Mouse (Mus musculus): ENCODE data around the gene Gata5. TPM values are rescaled to one million over a fixed set of nuclear protein-coding genes. Genes with fewer than 3 reads are reported as not detected.

The Gata5 gene
- polyA plus RNA-seq, 1 experiment = not detected

DNA sequence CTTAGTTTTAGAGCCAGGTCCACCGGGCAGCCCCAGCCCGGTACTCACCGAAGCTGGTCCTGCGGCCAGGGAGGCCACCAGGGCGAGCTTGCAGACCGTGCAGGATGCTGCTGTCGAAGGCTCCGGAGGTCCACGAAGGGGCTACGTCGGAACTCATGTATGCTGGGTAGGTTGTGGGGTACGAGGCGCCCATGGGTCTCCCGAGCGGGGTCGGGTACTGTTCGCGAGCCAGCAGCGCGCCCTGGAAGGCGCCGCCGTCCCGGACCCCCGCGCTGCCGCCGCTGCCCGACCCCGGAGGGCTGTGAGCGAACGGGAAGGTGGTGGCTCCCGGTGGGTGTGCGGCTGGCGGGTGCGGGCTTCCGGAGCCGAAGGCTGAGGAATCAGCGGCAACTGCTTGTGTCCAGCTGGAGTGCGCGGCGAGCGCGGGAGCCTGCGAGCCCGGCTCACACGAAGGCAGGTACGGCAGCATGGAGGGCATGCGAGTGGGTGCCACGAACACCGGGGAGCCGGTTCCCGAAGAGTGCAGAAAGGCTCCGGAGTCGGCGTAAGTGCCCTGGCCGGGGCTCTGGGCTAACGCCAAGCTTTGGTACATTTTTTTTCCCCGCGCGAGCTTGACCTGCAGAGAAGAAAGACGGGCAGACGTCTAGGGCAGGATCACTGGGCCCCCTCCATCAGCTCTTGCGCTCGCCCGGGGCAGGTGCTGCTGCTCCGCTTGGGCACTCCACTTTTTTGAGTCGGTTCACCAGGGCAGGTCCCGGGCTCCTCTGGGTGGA, 535 bp downstream of the Gata5 start:
- no peaks in the 10 kb centered on the region for H3K79me2 ChIP-seq (ENCODE audit: control insufficient read depth, insufficient read depth)
- H3K4me3 ChIP-seq = no peak overlapping the region
- H3K27me3 ChIP-seq (ENCODE audit: control insufficient read depth, insufficient read depth, insufficient read length) = peaks cover 83% of the 10 kb centered on the region
- H3K36me3 ChIP-seq (ENCODE audit: control insufficient read depth, insufficient read depth) = no peaks in the 10 kb centered on the region
- no peak overlapping the region for H3K4me2 ChIP-seq (ENCODE audit: low read depth)
- no peak for TF ChIP-seq MYOD1 (IDR thresholded peaks at IDR 0.05; ENCODE audit: control insufficient read depth in 1 of 3, insufficient read length in 2 of 3, low read depth in 2 of 3)
- no peak for TF ChIP-seq MYOG (IDR thresholded peaks at IDR 0.05; ENCODE audit: control insufficient read depth in 1 of 3, insufficient read depth in 1 of 3, insufficient read length in 2 of 3, low read depth in 2 of 3)
- no peak for TF ChIP-seq SRF (IDR thresholded peaks at IDR 0.05; ENCODE audit: control insufficient read depth, insufficient read length, low read depth)
- TF ChIP-seq TCF3 (IDR thresholded peaks at IDR 0.05; ENCODE audit: insufficient read length, low read depth) = no peak
- TF ChIP-seq E2F4 (IDR thresholded peaks at IDR 0.05; ENCODE audit: insufficient read depth) = no peak
- TF ChIP-seq CEBPB (IDR thresholded peaks at IDR 0.05; ENCODE audit: insufficient read depth, poor library complexity, severe bottlenecking) = no peak
- no peak for TF ChIP-seq REST (IDR thresholded peaks at IDR 0.05; ENCODE audit: insufficient read depth, insufficient read length)
- TF ChIP-seq MAX (IDR thresholded peaks at IDR 0.05; ENCODE audit: low read depth) = no peak
- no peak overlapping the region for H3ac ChIP-seq (ENCODE audit: control insufficient read depth, insufficient read length)

DNA sequence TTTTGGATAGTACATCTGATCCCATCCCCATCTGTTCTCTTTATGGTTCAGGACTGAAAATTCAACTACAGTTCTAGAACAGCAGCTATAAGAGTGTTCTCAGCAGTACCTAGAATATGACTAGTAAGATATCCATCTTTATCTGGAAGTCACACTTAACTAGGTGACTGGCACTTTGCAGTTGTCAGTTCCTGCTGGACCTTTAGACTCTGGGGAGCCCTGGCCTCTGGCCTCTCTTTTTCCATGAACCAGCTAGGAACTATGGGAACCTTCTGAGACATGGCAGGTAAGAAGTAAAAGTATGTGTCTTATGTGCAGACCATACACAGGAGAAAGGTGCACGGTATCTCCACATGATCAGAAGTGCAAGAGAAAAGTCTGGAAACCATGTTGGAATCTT, 5.0 kb downstream of the Gata5 start:
- H3K4me3 ChIP-seq = no peak overlapping the region
- no peaks in the 10 kb centered on the region for H3K36me3 ChIP-seq (ENCODE audit: control insufficient read depth, insufficient read depth)
- peaks cover 70% of the 10 kb centered on the region for H3K27me3 ChIP-seq (ENCODE audit: control insufficient read depth, insufficient read depth, insufficient read length)
- H3K4me2 ChIP-seq (ENCODE audit: low read depth) = no peak overlapping the region
- no peak overlapping the region for H3ac ChIP-seq (ENCODE audit: control insufficient read depth, insufficient read length)
- TF ChIP-seq TCF3 (IDR thresholded peaks at IDR 0.05; ENCODE audit: insufficient read length, low read depth) (no peak), POLR2A (IDR thresholded peaks at IDR 0.05; ENCODE audit: insufficient read length, low read depth) (no peak), TCF12 (IDR thresholded peaks at IDR 0.05; ENCODE audit: insufficient read depth, poor library complexity, severe bottlenecking) (no peak), USF1 (IDR thresholded peaks at IDR 0.05; ENCODE audit: low read depth) (no peak), POLR2AphosphoS2 (IDR thresholded peaks at IDR 0.05; ENCODE audit: insufficient read length, low read depth) (no peak), SRF (IDR thresholded peaks at IDR 0.05; ENCODE audit: control insufficient read depth, insufficient read length, low read depth) (no peak)
- no peaks in the 10 kb centered on the region for H3K79me2 ChIP-seq (ENCODE audit: control insufficient read depth, insufficient read depth)

DNA sequence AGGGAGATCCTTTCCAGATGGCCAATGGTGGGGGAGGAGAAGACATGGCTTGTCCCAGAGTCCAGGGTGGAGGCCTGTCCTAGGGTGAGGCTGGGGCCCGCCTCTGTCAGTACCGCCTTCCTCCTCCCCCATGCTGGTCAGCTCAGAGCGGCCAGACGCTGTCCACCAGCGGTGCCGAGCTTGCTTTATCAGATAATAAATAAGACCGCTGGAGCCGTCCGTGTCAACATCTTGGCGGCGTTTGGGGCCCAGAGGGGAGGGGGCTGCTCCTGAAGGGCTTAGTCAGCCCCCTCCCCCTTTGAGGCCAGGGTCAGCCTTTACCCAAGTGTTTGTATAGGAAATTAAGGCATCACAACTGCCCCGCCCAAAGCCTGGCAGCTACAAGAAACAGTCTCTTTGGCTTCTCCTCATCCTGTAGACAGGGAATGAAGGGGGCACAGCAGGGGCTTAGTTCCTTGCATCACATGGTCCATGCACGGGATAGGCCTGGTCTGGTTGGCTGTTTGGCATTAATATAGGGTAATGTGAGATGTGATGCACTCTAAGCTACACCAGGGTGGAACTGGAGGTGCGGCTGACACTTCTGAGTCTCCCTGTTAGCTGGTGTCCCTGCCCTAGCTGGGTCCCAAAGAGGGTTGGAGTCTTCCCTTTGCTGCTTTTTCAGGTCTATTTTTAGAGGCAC, 11.7 kb downstream of the Gata5 start:
- no peak for TF ChIP-seq POLR2AphosphoS2 (IDR thresholded peaks at IDR 0.05; ENCODE audit: insufficient read length, low read depth)
- no peak for TF ChIP-seq MYOD1 (IDR thresholded peaks at IDR 0.05; ENCODE audit: control insufficient read depth in 1 of 3, insufficient read length in 2 of 3, low read depth in 2 of 3)
- TF ChIP-seq SRF (IDR thresholded peaks at IDR 0.05; ENCODE audit: control insufficient read depth, insufficient read length, low read depth) = no peak
- no peak for TF ChIP-seq TCF3 (IDR thresholded peaks at IDR 0.05; ENCODE audit: insufficient read length, low read depth)
- no peak for TF ChIP-seq CEBPB (IDR thresholded peaks at IDR 0.05; ENCODE audit: insufficient read depth, poor library complexity, severe bottlenecking)
- no peak for TF ChIP-seq MAX (IDR thresholded peaks at IDR 0.05; ENCODE audit: low read depth)
- no peak for TF ChIP-seq TCF12 (IDR thresholded peaks at IDR 0.05; ENCODE audit: insufficient read depth, poor library complexity, severe bottlenecking)
- no peak for TF ChIP-seq REST (IDR thresholded peaks at IDR 0.05; ENCODE audit: insufficient read depth, insufficient read length)
- no peak for TF ChIP-seq POLR2A (IDR thresholded peaks at IDR 0.05; ENCODE audit: insufficient read length, low read depth)
- TF ChIP-seq USF1 (IDR thresholded peaks at IDR 0.05; ENCODE audit: low read depth) = no peak
- no peak for TF ChIP-seq MYOG (IDR thresholded peaks at IDR 0.05; ENCODE audit: control insufficient read depth in 1 of 3, insufficient read depth in 1 of 3, insufficient read length in 2 of 3, low read depth in 2 of 3)
- no peak for TF ChIP-seq E2F4 (IDR thresholded peaks at IDR 0.05; ENCODE audit: insufficient read depth)
- Histone ChIP-seq H3ac (ENCODE audit: control insufficient read depth, insufficient read length) (no peak overlapping the region), H3K79me2 (ENCODE audit: control insufficient read depth, insufficient read depth) (no peaks in the 10 kb centered on the region), H3K36me3 (ENCODE audit: control insufficient read depth, insufficient read depth) (no peaks in the 10 kb centered on the region), H3K27me3 (ENCODE audit: control insufficient read depth, insufficient read depth, insufficient read length) (peaks cover 56% of the 10 kb centered on the region), H3K4me3 (no peak overlapping the region), H3K4me2 (ENCODE audit: low read depth) (no peak overlapping the region)

DNA sequence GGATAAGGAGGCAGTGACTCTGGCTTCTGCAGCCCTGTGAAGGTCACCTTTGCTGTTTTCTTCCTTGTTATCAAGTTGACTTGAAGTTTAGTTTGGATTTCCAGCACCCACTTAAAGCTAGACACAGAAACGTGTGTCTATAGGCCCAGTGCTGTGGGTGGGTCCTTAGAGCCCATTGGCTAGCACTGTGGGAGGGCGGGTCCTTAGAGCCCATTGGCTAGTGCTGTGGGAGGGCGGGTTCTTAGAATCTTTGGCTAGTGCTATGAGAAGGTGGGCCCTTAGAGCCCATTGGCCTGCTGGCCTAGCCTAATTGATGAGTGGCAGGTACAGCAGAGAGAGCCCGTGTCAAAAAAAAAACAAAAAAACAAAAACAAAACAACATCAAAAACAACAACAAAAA, 14.3 kb downstream of the Gata5 start:
- no peak overlapping the region for H3ac ChIP-seq (ENCODE audit: control insufficient read depth, insufficient read length)
- H3K27me3 ChIP-seq (ENCODE audit: control insufficient read depth, insufficient read depth, insufficient read length) = peaks cover 48% of the 10 kb centered on the region
- no peaks in the 10 kb centered on the region for H3K36me3 ChIP-seq (ENCODE audit: control insufficient read depth, insufficient read depth)
- TF ChIP-seq REST (IDR thresholded peaks at IDR 0.05; ENCODE audit: insufficient read depth, insufficient read length) (no peak), MYOD1 (IDR thresholded peaks at IDR 0.05; ENCODE audit: control insufficient read depth in 1 of 3, insufficient read length in 2 of 3, low read depth in 2 of 3) (no peak), CEBPB (IDR thresholded peaks at IDR 0.05; ENCODE audit: insufficient read depth, poor library complexity, severe bottlenecking) (no peak), TCF12 (IDR thresholded peaks at IDR 0.05; ENCODE audit: insufficient read depth, poor library complexity, severe bottlenecking) (no peak), E2F4 (IDR thresholded peaks at IDR 0.05; ENCODE audit: insufficient read depth) (no peak), SRF (IDR thresholded peaks at IDR 0.05; ENCODE audit: control insufficient read depth, insufficient read length, low read depth) (no peak), TCF3 (IDR thresholded peaks at IDR 0.05; ENCODE audit: insufficient read length, low read depth) (no peak), USF1 (IDR thresholded peaks at IDR 0.05; ENCODE audit: low read depth) (no peak)
- H3K4me3 ChIP-seq = no peak overlapping the region
- no peaks in the 10 kb centered on the region for H3K79me2 ChIP-seq (ENCODE audit: control insufficient read depth, insufficient read depth)
- H3K4me2 ChIP-seq (ENCODE audit: low read depth) = no peak overlapping the region

All from myocyte (in vitro differentiated cells).